Mouse (Mus musculus) retina, postnatal 1 day (tissue): ENCODE results near the gene Crip2.

Source experiments
- DNase-seq: peaks from one replicate; pipeline ENCODE4 v3.0.0-alpha.2; 2012

Gene Crip2

GRCm38 (mm10) chr12:113148381-113149035 lies 8.5 kb downstream of the Crip2 start:
- no peak for DNase-seq

GRCm38 (mm10) chr12:113149341-113149740 lies 9.3 kb downstream of the Crip2 start:
- no peak for DNase-seq

- DNase-seq = no peak
These were observed 9.9 kb downstream of the Crip2 start for GRCm38 (mm10) chr12:113149896-113150295.

- no peak for DNase-seq
These were observed 10.6 kb downstream of the Crip2 start for GRCm38 (mm10) chr12:113150591-113150990.

- no peak for DNase-seq
These were observed 11.0 kb downstream of the Crip2 start for GRCm38 (mm10) chr12:113151046-113151445.

- DNase-seq = peak; percentile 65
These were observed 11.7 kb downstream of the Crip2 start for GRCm38 (mm10) chr12:113151661-113152271.

- no peak for DNase-seq
These were observed 12.2 kb downstream of the Crip2 start for GRCm38 (mm10) chr12:113152272-113152661.

GRCm38 (mm10) chr12:113152991-113153525 lies 13.0 kb downstream of the Crip2 start:
- no peak for DNase-seq

GRCm38 (mm10) chr12:113153971-113154370 lies 13.9 kb downstream of the Crip2 start:
- DNase-seq = no peak

GRCm38 (mm10) chr12:113154747-113155075 lies 14.7 kb downstream of the Crip2 start:
- DNase-seq = no peak

GRCm38 (mm10) chr12:113155076-113155771 lies 15.2 kb downstream of the Crip2 start:
- DNase-seq = peak; percentile 70

- peak; percentile 100 for DNase-seq
These were observed 16.0 kb downstream of the Crip2 start, which contains the start of gene Tedc1 for GRCm38 (mm10) chr12:113155887-113156539. Gene Tedc1 (plus strand): TSS chr12:113156421.

GRCm38 (mm10) chr12:113156540-113156929 lies 16.5 kb downstream of the Crip2 start:
- no peak for DNase-seq

GRCm38 (mm10) chr12:113157002-113157401 lies 17.0 kb downstream of the Crip2 start:
- DNase-seq = no peak

- no peak for DNase-seq
These were observed 17.5 kb downstream of the Crip2 start for GRCm38 (mm10) chr12:113157521-113157920.

- no peak for DNase-seq
These were observed 17.9 kb downstream of the Crip2 start for GRCm38 (mm10) chr12:113157971-113158370.

- DNase-seq = peak; percentile 62
These were observed 23.5 kb downstream of the Crip2 start for GRCm38 (mm10) chr12:113163561-113164006.

GRCm38 (mm10) chr12:113168031-113168536 lies 28.0 kb downstream of the Crip2 start:
- DNase-seq = no peak

GRCm38 (mm10) chr12:113176960-113177725 lies 37.1 kb downstream of the Crip2 start:
- no peak for DNase-seq

GRCm38 (mm10) chr12:113181020-113181419 lies 41.0 kb downstream of the Crip2 start:
- DNase-seq = no peak

- DNase-seq = no peak
These were observed 44.9 kb downstream of the Crip2 start for GRCm38 (mm10) chr12:113184945-113185344.
